11 mouse cellular contexts compared by ENCODE assay signal in the genomic region with DNA sequence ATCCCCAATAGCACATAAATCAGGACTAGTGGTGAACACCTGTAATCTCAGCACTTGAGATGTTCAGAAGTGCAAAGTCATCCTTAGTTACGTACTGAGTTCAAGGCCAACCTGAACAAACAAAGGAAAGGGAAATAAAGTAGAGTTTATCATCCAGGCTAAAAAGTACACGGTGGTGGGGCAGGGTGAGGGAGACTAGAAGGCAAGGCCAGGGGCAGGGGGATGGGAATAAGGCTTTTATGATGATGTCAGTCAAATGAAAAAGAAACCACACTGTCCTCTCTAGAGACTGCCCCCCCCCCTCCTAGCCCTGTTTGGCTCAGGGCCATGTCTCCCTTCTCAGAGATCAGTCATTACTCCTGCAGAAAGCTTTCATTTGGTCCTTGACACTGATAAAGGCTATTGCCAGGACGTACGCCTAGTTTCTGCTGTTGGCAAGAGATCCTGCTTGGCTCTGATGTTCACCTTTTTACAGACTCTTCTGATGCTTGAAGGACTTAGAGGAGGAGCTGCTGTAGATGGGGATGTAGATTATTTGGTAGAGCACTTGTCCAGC. TPM values are rescaled to one million over a fixed set of nuclear protein-coding genes. Genes with fewer than 3 reads are reported as not detected.
DNase-seq lines count a peak whose midpoint lies in the region; ATAC-seq and TF ChIP-seq lines count a peak whose summit lies in the region.
"Had no signal": no experiment of that assay in that cellular context is flagged by ENCODE, and none has a peak within 500 bp of the region (broad histone marks: within the 10 kb centered on the region; RNA-seq: fewer than 3 reads in every experiment).

No protein-coding gene starts in this region.

- H3K9ac ChIP-seq in stomach, postnatal 0 days (ENCODE audit: low read length): no peak overlapping the region

- H3K27ac ChIP-seq in heart, embryonic 10.5 days: peak overlapping the region; percentile 97; the same call in 1 of the 2 replicates
- peak overlapping the region; percentile 31; the same call in 1 of the 2 replicates for H3K27ac ChIP-seq in stomach, postnatal 0 days (replicated peaks)

- H3K9me3 ChIP-seq in heart, embryonic 10.5 days: no peaks in the 10 kb centered on the region
- no peaks in the 10 kb centered on the region for H3K9me3 ChIP-seq in stomach, postnatal 0 days (ENCODE audit: control insufficient read depth, low read length)

- peak; percentile 59 for ATAC-seq in stomach, postnatal 0 days (ENCODE audit: low FRiP score, low TSS enrichment)
- ATAC-seq: Patski had no signal

- H3K27me3 ChIP-seq in heart, embryonic 10.5 days (ENCODE audit: insufficient read depth, poor library complexity, severe bottlenecking): no peaks in the 10 kb centered on the region
- H3K27me3 ChIP-seq in stomach, postnatal 0 days (ENCODE audit: control insufficient read depth, insufficient read depth, low read length): no peaks in the 10 kb centered on the region
- H3K27me3 ChIP-seq: Patski had no signal

- H3K4me2 ChIP-seq in stomach, postnatal 0 days (replicated peaks; ENCODE audit: low read depth): no peak overlapping the region

- DNase-seq in heart, embryonic 10.5 days (ENCODE audit: low spot score): no peak
- DNase-seq in heart, postnatal 4 days: no peak
- peak; percentile 33 for DNase-seq in ovary, adult 18-20 months (ENCODE audit: low spot score)
- no peak for DNase-seq in ovary, postnatal 10 days (ENCODE audit: low spot score)
- peak; percentile 69 to 72 for DNase-seq in adrenal gland, postnatal 36 days
- peak; percentile 48 for DNase-seq in stomach, postnatal 0 days (ENCODE audit: low spot score)
- no peak for DNase-seq in spleen, postnatal 36 days (ENCODE audit: low spot score in 2 of 2)
- no peak for DNase-seq in right cerebral cortex, postnatal 36 days (ENCODE audit: low spot score in 2 of 2)
- DNase-seq: cerebellum, adult 18-20 months; heart, postnatal 10 days had no signal

- H3K36me3 ChIP-seq in heart, embryonic 10.5 days: no peaks in the 10 kb centered on the region
- no peaks in the 10 kb centered on the region for H3K36me3 ChIP-seq in stomach, postnatal 0 days (ENCODE audit: control insufficient read depth, insufficient read depth, low read length)

- TF ChIP-seq CTCF in stomach, postnatal 0 days (IDR thresholded peaks at IDR 0.05; ENCODE audit: low read depth): no peak

- TF ChIP-seq EP300 in stomach, postnatal 0 days (optimal IDR thresholded peaks at IDR 0.05): no peak

- peaks cover 29% of the 10 kb centered on the region for H3K4me1 ChIP-seq in heart, embryonic 10.5 days
- 0 out of 2 replicates have a peak, but pooled peaks cover 5% of the 10 kb centered on the region for H3K4me1 ChIP-seq in stomach, postnatal 0 days (replicated peaks; ENCODE audit: control insufficient read depth, insufficient read depth)

- 71% methylated on average over 4 of the region's 4 CpGs for WGBS in heart, embryonic 10.5 days
- 47% methylated on average over 4 of the region's 4 CpGs for WGBS in stomach, postnatal 0 days

- no peak overlapping the region for H3K4me3 ChIP-seq in heart, embryonic 10.5 days
- no peak overlapping the region for H3K4me3 ChIP-seq in stomach, postnatal 0 days (ENCODE audit: low read depth, low read length)

RNA-seq across cellular contexts. Expression of a gene that starts 1.2 kb away (rescaled TPM):
- polyA plus RNA-seq in heart, embryonic 10.5 days (2016; fragmentation: Nextera tagmentation; extraction: Ambion mirVana): 67.6 and 78.7 TPM in 2 replicates
- total RNA-seq in heart, postnatal 4 days (2021): 10 to 100 TPM; 21.0 to 23.2 TPM
- 100 to 1,000 TPM; 251 to 350 TPM for total RNA-seq in adrenal gland, postnatal 36 days (2021)
- 108 and 110 TPM in 2 replicates for polyA plus RNA-seq in stomach, postnatal 0 days (2015; fragmentation: Nextera tagmentation; extraction: Ambion mirVana)

RNA-seq across cellular contexts. Expression of a gene that starts 9.6 kb away (rescaled TPM):
- 35.2 and 36.2 TPM in 2 replicates for polyA plus RNA-seq in heart, embryonic 10.5 days (2016; fragmentation: Nextera tagmentation; extraction: Ambion mirVana)
- total RNA-seq in heart, postnatal 4 days (2021): 10 to 100 TPM; 65.2 to 71.0 TPM
- total RNA-seq in adrenal gland, postnatal 36 days (2021): 100 to 1,000 TPM in 1 of 2 experiments, 10 to 100 TPM in 1; 88.0 to 104 TPM
- 14.9 and 16.1 TPM in 2 replicates for polyA plus RNA-seq in stomach, postnatal 0 days (2015; fragmentation: Nextera tagmentation; extraction: Ambion mirVana)

Comparison
In these comparisons a context has a peak if more than half of its experiments do, and no peak if none do; other contexts are left out.
1. DNase-seq: peak in ovary, adult 18-20 months (single experiment), adrenal gland, postnatal 36 days (2 of 2) and stomach, postnatal 0 days (single experiment); none in heart, embryonic 10.5 days (single experiment), heart, postnatal 4 days (single experiment), ovary, postnatal 10 days (single experiment), spleen, postnatal 36 days (0 of 2) and right cerebral cortex, postnatal 36 days (0 of 2).
2. RNA of a gene that starts 1.2 kb away (total RNA-seq): 251 to 350 TPM in adrenal gland, postnatal 36 days; 21.0 to 23.2 TPM in heart, postnatal 4 days; every median in the first group is over 10 times any median in the second.